Mouse (Mus musculus): ENCODE measurements at regions not wholly inside any gene's neighbourhood (a gene's known extent, or its start where the extent isn't known, plus 50 kb on each side); places are given as distances from the start of the nearest gene placed in this dataset.

DNA sequence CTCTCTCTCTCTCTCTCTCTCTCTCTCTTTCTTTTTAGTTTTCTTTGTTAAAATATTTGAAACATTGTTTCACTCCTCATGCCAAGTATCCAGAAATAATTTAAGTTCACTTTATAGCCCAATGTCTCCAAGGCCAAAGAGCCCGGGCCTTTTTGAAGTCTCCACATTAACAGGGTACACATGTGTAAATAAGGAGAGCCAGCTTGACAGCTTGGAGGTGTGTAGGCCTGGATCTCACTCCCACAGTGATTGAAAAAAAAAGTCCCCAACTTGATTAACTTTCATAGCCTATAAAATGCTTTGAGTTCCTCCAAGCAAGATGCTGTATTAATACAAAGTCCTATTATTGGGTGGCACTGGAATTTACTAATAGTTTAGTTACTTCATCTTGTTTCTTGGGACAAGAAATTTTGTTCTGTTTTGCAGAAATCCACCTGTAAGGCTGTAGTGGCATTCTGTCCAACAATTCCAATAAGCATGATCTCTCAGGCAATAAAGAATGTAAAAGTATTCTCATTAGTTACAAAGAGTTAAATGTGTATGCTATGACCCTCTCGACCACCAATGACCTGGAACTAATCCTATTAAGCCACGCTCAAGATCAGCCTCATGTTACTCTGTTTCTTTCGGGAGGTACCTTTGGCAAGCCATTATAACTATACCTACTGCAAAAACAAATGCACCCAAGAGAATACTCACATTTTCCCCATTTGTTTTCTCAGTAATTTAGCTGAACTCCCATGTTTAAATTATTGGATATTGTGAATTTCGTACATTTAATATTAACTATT is 215.9 kb upstream of the Acvr2a start:
- Histone ChIP-seq H3K27ac (ENCODE audit: insufficient read depth, low read length) (no peak overlapping the region), H3K4me1 (ENCODE audit: control insufficient read depth, insufficient read depth, low read length) (no peaks in the 10 kb centered on the region)
- TF ChIP-seq POLR2A (IDR thresholded peaks at IDR 0.05; ENCODE audit: low read depth, low read length): no peak
- TF ChIP-seq CTCF (IDR thresholded peaks at IDR 0.05; ENCODE audit: borderline replicate concordance, insufficient read depth, low read length): no peak

GRCm38 (mm10) chr2:48599367-48599766 is 214.5 kb upstream of the Acvr2a start:
- Histone ChIP-seq H3K4me3 (ENCODE audit: insufficient read depth, low read length) (no peak overlapping the region), H3K27ac (ENCODE audit: insufficient read depth, low read length) (no peak overlapping the region)
- TF ChIP-seq POLR2A (IDR thresholded peaks at IDR 0.05; ENCODE audit: low read depth, low read length): no peak
- TF ChIP-seq CTCF (IDR thresholded peaks at IDR 0.05; ENCODE audit: borderline replicate concordance, insufficient read depth, low read length): no peak

More for the DNA sequence above, 215.9 kb upstream of the Acvr2a start:
- H3K4me3 ChIP-seq (ENCODE audit: insufficient read depth, low read length): no peak overlapping the region

GRCm38 (mm10) chr2:48601855-48602254 is 212.1 kb upstream of the Acvr2a start:
- H3K4me3 ChIP-seq (ENCODE audit: insufficient read depth, low read length): no peak overlapping the region
- no peak overlapping the region for H3K27ac ChIP-seq (ENCODE audit: insufficient read depth, low read length)
- TF ChIP-seq POLR2A (IDR thresholded peaks at IDR 0.05; ENCODE audit: low read depth, low read length) (no peak), CTCF (IDR thresholded peaks at IDR 0.05; ENCODE audit: borderline replicate concordance, insufficient read depth, low read length) (no peak)
- no peaks in the 10 kb centered on the region for H3K4me1 ChIP-seq (ENCODE audit: control insufficient read depth, insufficient read depth, low read length)

More at GRCm38 (mm10) chr2:48599367-48599766, 214.5 kb upstream of the Acvr2a start:
- H3K4me1 ChIP-seq (ENCODE audit: control insufficient read depth, insufficient read depth, low read length): no peaks in the 10 kb centered on the region

DNA sequence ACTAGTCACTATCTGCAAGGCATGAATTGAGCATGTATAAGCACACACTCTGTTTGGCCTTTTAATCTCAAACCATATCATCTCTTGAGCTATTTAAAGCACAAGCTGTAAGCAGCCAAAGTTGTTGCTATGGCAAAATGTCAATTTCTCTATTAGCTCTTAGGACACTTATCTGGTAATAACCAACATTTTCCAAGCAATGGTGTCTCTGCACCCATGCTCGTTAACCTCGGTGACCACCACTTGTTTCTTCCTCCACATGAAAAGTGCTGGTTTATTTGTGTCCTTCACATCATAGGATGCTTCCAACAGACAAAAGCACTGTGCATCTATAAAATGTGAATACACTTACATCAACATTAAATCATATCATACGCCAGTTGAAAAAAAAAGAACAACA is 204.4 kb upstream of the Acvr2a start:
- no peak overlapping the region for H3K27ac ChIP-seq (ENCODE audit: insufficient read depth, low read length)
- H3K4me1 ChIP-seq (ENCODE audit: control insufficient read depth, insufficient read depth, low read length): no peaks in the 10 kb centered on the region
- no peak overlapping the region for H3K4me3 ChIP-seq (ENCODE audit: insufficient read depth, low read length)
- TF ChIP-seq CTCF (IDR thresholded peaks at IDR 0.05; ENCODE audit: borderline replicate concordance, insufficient read depth, low read length): no peak
- TF ChIP-seq POLR2A (IDR thresholded peaks at IDR 0.05; ENCODE audit: low read depth, low read length): no peak

GRCm38 (mm10) chr2:48612251-48612650 is 201.7 kb upstream of the Acvr2a start:
- no peak overlapping the region for H3K4me3 ChIP-seq (ENCODE audit: insufficient read depth, low read length)
- peaks cover 4% of the 10 kb centered on the region for H3K4me1 ChIP-seq (ENCODE audit: control insufficient read depth, insufficient read depth, low read length)
- H3K27ac ChIP-seq (ENCODE audit: insufficient read depth, low read length): no peak overlapping the region
- TF ChIP-seq POLR2A (IDR thresholded peaks at IDR 0.05; ENCODE audit: low read depth, low read length): no peak
- no peak for TF ChIP-seq CTCF (IDR thresholded peaks at IDR 0.05; ENCODE audit: borderline replicate concordance, insufficient read depth, low read length)

DNA sequence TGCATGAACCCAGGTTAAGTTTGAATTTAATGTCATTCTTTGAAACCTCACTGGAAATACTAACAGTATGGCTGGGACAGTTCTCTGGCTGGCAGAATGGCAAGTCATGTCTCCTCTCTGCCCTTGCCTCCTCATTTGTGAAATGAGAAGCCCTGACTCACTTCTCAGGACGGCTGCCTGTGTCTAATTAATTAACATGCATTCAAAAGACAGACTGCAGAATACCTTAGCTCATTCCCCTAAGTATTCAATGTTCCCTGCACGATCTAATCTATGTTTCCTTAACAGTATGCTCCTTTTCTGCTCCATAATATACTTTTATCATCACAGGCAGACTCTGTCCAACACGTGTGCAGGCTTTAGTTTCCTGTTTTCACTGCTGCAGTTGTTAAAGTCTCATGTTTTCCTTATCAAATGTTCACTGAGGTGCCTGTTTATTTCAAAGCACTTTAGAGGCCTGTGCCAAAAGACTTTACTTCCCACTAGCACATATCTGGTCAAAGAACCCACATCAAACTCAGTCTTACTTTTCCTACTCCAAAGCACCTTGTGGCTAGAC is 196.7 kb upstream of the Acvr2a start:
- TF ChIP-seq POLR2A (IDR thresholded peaks at IDR 0.05; ENCODE audit: low read depth, low read length) (no peak), CTCF (IDR thresholded peaks at IDR 0.05; ENCODE audit: borderline replicate concordance, insufficient read depth, low read length) (no peak)
- no peak overlapping the region for H3K27ac ChIP-seq (ENCODE audit: insufficient read depth, low read length)
- no peak overlapping the region for H3K4me3 ChIP-seq (ENCODE audit: insufficient read depth, low read length)
- peaks cover 4% of the 10 kb centered on the region for H3K4me1 ChIP-seq (ENCODE audit: control insufficient read depth, insufficient read depth, low read length)

DNA sequence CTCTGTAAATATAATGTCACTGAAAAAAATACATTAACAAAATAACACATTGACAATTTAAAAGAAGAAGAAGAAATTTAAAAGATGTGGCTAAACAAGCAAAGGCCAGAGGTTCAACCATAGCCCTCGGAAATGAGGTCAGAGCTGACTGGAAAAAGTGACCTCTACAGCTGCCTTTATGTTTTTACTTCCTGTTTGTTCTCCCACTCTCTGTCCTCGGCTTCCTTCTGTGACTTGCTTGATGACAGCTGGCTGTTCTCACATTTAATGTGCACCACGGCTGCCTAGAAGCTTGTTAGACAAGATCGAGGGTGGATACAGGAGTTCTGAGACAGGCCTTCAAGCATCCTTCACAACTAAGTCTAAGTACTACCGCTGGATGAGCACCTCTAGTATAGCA is 194.9 kb upstream of the Acvr2a start:
- Histone ChIP-seq H3K4me3 (ENCODE audit: insufficient read depth, low read length) (no peak overlapping the region), H3K4me1 (ENCODE audit: control insufficient read depth, insufficient read depth, low read length) (peaks cover 4% of the 10 kb centered on the region), H3K27ac (ENCODE audit: insufficient read depth, low read length) (no peak overlapping the region)
- no peak for TF ChIP-seq POLR2A (IDR thresholded peaks at IDR 0.05; ENCODE audit: low read depth, low read length)
- no peak for TF ChIP-seq CTCF (IDR thresholded peaks at IDR 0.05; ENCODE audit: borderline replicate concordance, insufficient read depth, low read length)

- Histone ChIP-seq H3K4me1 (ENCODE audit: control insufficient read depth, insufficient read depth, low read length) (peaks cover 3% of the 10 kb centered on the region), H3K27ac (ENCODE audit: insufficient read depth, low read length) (no peak overlapping the region), H3K4me3 (ENCODE audit: insufficient read depth, low read length) (no peak overlapping the region)
- no peak for TF ChIP-seq CTCF (IDR thresholded peaks at IDR 0.05; ENCODE audit: borderline replicate concordance, insufficient read depth, low read length)
- TF ChIP-seq POLR2A (IDR thresholded peaks at IDR 0.05; ENCODE audit: low read depth, low read length): no peak
Measured at GRCm38 (mm10) chr2:48620815-48621214, 193.1 kb upstream of the Acvr2a start.

DNA sequence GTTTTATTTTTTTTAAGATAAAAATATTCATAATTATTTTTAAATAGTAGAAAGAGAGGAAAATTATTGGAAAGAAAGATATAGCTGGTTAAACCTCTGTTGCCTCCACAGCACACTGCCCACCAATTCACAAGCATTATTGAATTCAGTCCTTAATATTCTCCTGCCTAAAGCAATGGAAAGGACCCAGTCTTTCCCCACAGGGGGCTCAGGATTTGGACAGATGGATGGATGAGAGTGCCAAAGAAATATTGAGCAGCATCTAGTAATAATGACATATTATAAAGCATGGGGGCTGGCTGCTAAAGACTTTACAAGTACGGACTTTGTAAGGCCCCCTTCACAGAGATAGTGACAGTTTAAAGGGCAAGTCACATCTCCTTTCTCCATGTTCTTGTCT is 191.6 kb upstream of the Acvr2a start:
- TF ChIP-seq POLR2A (IDR thresholded peaks at IDR 0.05; ENCODE audit: low read depth, low read length) (no peak), CTCF (IDR thresholded peaks at IDR 0.05; ENCODE audit: borderline replicate concordance, insufficient read depth, low read length) (no peak)
- Histone ChIP-seq H3K4me3 (ENCODE audit: insufficient read depth, low read length) (no peak overlapping the region), H3K4me1 (ENCODE audit: control insufficient read depth, insufficient read depth, low read length) (no peaks in the 10 kb centered on the region)

DNA sequence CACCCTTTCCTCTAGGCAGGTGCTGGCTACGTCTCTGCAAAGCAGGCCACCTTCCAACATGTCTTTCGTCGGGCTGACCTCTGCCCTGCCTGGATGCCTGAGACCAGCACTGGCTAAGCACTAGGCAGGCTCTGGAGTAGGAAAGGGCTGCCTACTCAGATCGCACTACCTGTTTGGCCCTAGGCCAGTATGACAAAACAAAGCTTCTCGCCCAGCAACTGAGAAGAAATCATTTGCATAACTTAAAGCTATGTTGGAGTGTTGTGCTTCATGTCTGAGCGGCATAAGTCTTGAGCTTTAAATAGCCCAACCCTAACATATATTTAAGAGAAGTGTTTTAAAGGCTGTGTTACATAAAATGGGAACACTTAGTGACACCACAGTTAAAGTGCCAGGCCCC is 189.9 kb upstream of the Acvr2a start:
- TF ChIP-seq POLR2A (IDR thresholded peaks at IDR 0.05; ENCODE audit: low read depth, low read length): no peak
- no peak for TF ChIP-seq CTCF (IDR thresholded peaks at IDR 0.05; ENCODE audit: borderline replicate concordance, insufficient read depth, low read length)
- no peak overlapping the region for H3K27ac ChIP-seq (ENCODE audit: insufficient read depth, low read length)
- H3K4me3 ChIP-seq (ENCODE audit: insufficient read depth, low read length): no peak overlapping the region
- H3K4me1 ChIP-seq (ENCODE audit: control insufficient read depth, insufficient read depth, low read length): no peaks in the 10 kb centered on the region

More for the DNA sequence above, 191.6 kb upstream of the Acvr2a start:
- no peak overlapping the region for H3K27ac ChIP-seq (ENCODE audit: insufficient read depth, low read length)

All from embryonic fibroblast, embryonic 13.5 days (primary cell).